Mouse (Mus musculus) layer of hippocampus, postnatal 36 days (tissue): ENCODE data around the gene Slc35e1. TPM values are rescaled to one million over a fixed set of nuclear protein-coding genes. Genes with fewer than 3 reads are reported as not detected.

ENCODE experiments used
- DNase-seq, 2 experiments: peaks; one replicate each; pipeline ENCODE4 v3.0.0; 2022
- total RNA-seq, 2 experiments: library from RNA; stranded (reverse); gene quantifications; 2 replicates each; pipeline ENCODE4 v1.2.3; 2021

Slc35e1 gene
- 10 to 100 TPM; 47.2 to 47.4 TPM for total RNA-seq

DNA sequence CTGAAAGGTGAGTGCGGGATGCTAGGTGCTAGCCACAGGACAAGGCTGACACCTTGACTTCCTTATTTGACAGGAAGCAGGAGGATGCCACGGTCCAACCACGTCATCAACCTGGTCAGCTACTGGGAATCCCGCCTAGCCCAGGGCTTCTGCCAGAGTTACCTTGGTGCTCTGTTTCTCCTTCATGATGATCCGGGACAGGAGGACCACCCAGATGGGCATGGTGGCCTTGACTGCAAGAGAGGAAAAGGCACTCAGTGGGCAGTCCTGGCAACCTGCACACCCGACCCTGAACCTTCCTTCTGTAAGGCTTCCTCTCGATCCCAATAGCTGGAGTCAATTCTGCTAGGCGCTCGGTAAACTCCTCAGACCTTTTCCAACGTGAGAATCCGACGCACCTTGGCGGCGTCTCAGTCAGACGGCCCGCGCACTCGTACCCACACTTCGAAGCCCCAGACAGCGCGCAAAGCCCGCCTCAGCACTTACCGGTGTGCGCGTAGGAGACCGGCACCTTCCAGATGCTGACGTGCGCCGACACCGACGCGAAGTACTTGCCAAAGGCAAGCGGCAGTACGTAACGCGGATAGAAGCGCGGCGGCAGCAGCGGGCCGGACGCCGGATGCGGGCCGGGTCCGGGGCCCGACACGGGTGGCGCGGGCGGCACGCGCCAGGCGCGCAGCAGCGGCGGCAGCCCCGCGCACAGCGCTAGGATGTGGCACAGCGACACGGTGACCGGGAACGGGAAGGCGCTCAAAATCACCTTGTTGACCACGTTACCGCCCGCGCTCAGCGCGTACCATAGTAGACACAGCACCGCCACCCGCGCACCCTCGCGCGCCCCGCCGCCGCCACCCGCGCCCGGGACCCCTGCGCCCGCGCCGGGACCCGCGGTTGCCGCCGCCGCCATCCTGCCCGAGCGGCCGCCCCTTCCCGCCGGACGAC lies at the start of gene Slc35e1:
Slc35e1 (minus strand) TSS at position 935 of the 942 bp plus-strand sequence.
- peak; percentile 35 to 38 for DNase-seq

DNA sequence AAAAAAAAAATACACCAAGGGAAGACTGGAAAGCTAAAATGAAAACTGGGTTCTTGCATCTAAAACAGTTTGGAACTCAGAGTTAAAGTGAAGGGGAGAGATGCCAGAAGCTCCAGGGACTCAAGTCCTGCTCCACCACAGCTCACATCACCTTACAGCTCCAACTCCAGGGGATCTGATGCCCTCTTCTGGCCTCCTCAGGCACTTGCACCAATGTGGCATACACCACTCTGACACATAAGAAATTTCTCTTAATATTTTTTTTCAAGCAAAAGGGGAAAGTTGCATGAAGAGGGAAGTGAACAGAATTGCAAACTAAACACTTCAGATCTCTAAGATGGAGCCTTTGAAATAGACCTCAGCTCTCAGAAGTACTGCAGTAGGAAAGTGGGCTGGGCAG lies 46.8 kb upstream of the Slc35e1 start:
- no peak for DNase-seq

DNA sequence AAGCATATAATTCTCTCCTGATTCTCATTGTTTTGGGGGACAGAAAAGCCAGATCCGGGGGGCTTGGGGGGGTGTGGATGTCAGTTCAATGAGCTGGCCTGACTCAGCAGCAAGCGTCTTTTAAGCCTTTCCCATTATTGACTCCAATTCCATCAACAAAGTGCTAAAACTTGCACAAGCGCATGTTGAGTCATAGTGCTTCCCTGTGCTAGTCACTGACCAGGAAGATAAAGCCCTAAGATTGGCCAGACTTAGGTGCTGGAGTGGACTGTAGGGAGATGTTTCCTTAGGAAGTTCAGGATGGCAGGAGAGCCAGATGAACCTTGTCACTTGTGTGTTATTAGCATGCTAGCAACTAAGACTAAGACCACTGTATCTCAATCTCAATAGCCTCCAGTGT lies 42.5 kb upstream of the Slc35e1 start:
- no peak for DNase-seq

- DNase-seq, result no peak
Observed at GRCm38 (mm10) chr8:72532103-72532502, 39.7 kb upstream of the Slc35e1 start.

- DNase-seq, result no peak
Observed at GRCm38 (mm10) chr8:72521888-72522287, 29.5 kb upstream of the Slc35e1 start.

- no peak for DNase-seq
Observed at GRCm38 (mm10) chr8:72517421-72517988, 25.1 kb upstream of the Slc35e1 start.

DNA sequence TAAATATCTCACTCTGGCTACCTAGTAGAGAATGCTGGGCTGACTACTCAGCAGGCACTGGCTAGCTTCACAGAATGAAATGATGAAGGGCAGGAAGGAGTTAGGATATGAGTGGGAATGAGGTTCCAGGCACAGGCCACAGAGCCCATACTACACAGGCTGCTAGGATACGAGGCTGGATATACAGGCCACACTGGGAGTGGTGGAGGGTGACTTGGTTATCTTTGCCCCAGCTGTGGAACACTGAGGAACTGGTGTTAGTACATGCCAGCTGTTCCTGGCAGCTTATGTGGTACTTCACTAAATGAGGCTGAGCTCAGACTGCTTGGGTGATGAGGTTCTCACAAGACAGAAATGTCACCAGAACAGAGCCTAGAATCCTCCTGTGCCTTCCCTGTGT lies 20.7 kb upstream of the Slc35e1 start:
- no peak for DNase-seq

DNA sequence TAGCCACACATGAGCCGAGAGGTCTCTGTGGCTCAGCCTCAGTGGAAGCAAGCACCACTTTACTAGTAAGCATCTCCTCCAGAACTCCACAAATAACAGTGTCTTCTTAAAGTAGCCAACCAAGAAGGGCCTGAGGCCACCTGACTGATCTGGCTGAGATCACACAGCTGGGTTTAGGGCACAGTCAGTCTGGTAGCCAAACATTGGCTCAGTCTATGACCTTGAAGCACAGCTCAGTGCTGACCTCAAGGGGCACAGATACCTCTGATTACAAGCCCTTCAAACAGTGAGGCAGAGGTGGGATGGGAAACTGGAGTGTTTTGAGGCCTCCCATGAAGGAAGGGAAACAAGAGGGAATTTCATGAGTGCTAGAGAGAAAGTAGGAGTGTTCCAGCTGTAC lies 20.2 kb upstream of the Slc35e1 start:
- no peak for DNase-seq

DNA sequence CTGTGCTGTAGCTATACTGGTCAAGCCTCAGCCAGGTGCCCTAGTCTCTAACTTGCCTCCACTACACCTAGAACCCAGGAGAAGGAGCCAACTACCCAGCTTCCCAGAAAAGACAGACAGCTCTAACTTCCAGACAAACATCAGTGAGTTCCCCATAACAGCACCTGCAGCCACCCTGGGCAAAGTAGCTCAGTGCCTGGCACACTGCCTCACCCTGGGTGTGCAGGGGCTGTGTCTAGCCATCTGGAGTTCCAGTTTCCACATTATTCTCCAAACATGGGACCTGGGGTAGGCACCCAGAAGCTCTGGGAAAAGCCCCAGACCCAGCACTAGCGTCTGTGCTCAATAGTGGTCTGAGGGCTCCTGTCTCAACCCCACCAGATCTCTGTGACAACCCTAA lies 15.1 kb upstream of the Slc35e1 start:
- no peak for DNase-seq

- DNase-seq, result no peak
Observed at GRCm38 (mm10) chr8:72504637-72505314, 12.4 kb upstream of the Slc35e1 start.

DNA sequence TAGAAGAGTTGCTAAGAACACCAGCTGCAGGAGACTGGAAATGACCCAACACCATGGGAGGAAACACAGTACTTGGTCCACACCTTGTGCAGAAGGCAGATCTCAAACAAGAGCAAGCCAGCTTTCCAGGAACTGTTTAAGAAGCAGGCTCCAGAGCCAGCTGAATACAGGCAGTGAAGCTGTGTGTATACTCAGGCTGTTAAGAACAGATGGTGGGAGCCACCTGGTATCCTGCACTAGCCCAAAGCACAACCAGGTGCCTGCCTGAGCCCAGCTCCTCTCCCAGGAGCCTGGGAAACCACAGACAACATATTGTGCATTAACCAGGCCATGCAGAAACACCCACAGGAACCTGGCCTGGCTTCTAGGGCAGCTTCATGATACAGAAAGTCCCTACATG lies 11.7 kb upstream of the Slc35e1 start:
- DNase-seq, result no peak

DNA sequence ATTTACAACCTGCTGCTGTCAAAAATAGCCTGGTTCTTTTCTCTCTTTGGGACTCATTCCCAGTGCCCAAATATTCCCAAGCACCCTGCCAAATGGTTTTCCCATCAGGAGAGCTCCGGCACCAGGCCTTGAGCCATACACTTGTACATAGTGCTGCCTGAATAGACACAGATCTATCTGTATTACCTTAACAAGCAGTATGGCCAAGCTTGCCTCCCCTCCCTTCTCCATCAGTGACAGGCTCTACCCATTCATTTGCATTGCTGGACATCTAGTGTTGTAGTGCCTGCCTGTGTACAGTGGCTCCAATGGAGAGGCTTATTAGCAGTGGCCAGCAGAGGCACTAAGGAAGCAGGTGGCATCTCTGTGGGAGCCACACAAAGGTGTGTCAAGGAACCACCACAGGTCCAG lies 8.1 kb upstream of the Slc35e1 start:
- DNase-seq, result no peak

- no peak for DNase-seq
Observed at GRCm38 (mm10) chr8:72499521-72500284, 7.3 kb upstream of the Slc35e1 start.

DNA sequence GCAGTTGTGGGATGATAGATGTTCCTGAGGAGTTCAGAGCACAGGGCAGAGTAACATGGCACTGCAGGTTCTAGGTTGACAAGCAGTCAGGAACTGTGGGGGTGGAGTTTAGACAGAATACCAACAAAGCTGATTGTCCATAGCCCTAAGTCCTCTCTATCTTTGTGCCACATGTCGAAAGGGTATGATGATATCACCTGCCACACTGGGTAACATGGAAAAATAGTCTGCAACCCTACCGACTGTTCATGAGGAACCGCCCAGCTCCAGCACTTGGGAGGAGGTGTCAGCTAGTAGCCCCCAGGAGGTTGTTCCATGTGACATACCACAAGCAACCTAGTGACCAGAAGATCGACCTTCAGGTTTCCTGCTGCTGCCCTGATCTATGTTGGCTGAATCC lies 6.1 kb upstream of the Slc35e1 start:
- DNase-seq, result no peak

GRCm38 (mm10) chr8:72497911-72498310 lies 5.5 kb upstream of the Slc35e1 start:
- no peak for DNase-seq

DNA sequence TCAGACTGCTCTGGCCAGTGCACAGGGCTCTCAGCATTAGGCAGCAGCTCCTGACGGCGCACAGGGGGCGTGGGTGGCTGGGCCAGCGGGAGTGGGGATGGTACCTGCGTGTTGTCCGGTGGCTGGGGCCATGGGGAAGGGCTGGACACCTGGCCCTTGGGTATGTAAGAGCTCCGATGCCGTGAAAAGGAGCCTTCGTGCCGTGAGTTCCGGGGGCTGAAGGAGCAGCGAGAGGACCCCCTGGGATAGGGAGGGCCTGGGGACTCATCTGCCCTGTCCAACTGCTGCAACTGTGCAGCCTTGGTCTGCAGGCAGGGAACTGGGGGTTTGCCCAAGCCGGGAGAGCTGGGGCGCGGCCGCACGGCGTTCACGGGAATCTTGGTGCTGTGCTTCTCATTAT lies 3.8 kb upstream of the Slc35e1 start:
- no peak for DNase-seq

DNA sequence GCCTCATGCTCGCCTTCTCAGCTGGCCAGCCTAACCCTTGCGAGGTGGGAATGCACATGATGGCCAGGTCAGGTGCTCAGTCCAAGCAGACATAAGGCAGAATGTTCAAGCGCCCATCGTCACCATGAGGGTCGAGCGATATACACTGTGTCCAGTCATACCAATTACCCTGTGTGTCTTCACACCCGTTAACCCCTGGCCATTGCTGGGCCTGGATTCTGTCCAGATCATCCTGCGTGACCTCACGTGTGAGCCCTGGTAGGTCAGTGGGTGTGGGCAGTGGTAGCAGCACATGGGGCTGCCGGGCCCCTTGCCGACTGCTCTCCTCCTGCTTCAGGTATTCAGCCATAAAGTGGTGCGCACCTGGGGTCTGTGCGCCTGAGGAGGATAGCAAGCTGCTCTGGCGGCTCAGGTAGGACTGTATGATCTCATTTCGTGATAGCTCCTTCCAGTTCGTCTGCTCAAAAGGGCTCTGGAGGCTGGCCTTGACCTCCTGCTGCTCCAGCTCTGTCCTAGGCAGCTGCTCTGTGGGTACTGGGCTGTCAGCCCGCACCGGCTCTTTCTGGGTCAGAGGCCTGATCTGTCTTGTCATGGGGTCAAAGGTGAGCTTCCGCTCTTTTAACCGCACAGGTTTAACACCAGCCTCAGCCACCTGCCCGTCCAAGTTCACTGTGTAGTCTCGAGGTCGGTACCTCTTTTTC lies 3.1 kb upstream of the Slc35e1 start:
- no peak for DNase-seq

DNA sequence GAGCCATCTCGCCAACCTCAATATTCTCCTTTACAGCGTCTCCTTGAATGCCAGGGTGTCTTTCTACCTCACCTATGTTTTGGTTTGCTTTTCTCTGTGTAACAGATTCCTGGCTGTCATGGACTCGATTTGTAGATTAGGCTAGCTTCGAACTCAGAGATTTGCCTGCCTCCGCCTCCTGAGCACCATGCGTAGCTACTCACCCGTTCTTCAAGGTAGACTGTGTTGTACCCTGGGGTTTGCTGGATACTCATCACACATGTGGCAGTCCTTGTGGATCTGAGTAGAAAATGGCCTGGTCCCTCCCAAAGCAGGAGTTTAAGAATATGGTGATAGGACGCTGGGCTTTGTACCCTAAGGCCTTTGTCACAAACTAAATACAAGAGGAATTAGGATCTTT lies 967 bp upstream of the Slc35e1 start:
- no peak for DNase-seq

- DNase-seq, result peak; percentile 99 to 100
Observed at GRCm38 (mm10) chr8:72492622-72493081, 238 bp upstream of the Slc35e1 start.

DNA sequence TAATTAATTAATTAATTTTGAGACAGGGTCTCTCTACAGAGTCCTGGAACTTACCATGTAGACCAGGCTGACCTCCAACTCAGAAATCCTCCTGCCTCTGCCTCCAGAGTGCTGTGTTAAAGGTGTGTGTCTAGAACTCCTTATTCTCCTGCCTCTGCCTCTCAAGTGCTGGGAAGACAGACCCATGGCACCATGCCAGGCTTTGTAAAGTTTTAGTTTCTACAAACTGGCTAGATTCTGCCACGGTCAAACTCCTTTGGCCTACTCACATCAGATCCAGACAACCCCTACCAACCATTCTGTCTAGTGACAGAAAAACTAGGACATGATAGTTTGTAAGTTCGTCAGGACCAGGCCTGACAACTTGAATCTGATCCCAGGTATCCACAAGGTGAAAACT lies 1.4 kb downstream of the Slc35e1 start:
- no peak for DNase-seq

- DNase-seq, result no peak
Observed at GRCm38 (mm10) chr8:72487014-72487413, 5.4 kb downstream of the Slc35e1 start.
